Mouse (Mus musculus): ENCODE measurements around the gene Zfp263. TPM values are rescaled to one million over a fixed set of nuclear protein-coding genes. Genes with fewer than 3 reads are reported as not detected.
A peak's percentile ranks its signal among the peaks of the same experiment; 100 is the strongest.

Zfp263 gene
- total RNA-seq (2015; ENCODE audit: low replicate concordance) = 5.4 and 7.5 TPM in 2 replicates
- 5.6 and 6.5 TPM in 2 replicates for total RNA-seq (2017; ENCODE audit: low replicate concordance)

- peak; percentile 95 for ATAC-seq (replicated peaks; ENCODE audit: low FRiP score, poor library complexity, severe bottlenecking)
Observed at GRCm38 (mm10) chr16:3743503-3744185, at the start of gene Zfp263. Zfp263 (plus strand) TSS chr16:3744093.

- ATAC-seq (replicated peaks; ENCODE audit: low FRiP score, poor library complexity, severe bottlenecking) = no peak
Observed at GRCm38 (mm10) chr16:3699281-3699680, 44.6 kb upstream of the Zfp263 start.

GRCm38 (mm10) chr16:3700893-3701292 is 43.0 kb upstream of the Zfp263 start:
- no peak for ATAC-seq (replicated peaks; ENCODE audit: low FRiP score, poor library complexity, severe bottlenecking)

- ATAC-seq (replicated peaks; ENCODE audit: low FRiP score, poor library complexity, severe bottlenecking) = no peak
Observed at GRCm38 (mm10) chr16:3706680-3707079, 37.2 kb upstream of the Zfp263 start.

GRCm38 (mm10) chr16:3714731-3715130 is 29.2 kb upstream of the Zfp263 start:
- ATAC-seq (replicated peaks; ENCODE audit: low FRiP score, poor library complexity, severe bottlenecking) = no peak

- ATAC-seq (replicated peaks; ENCODE audit: low FRiP score, poor library complexity, severe bottlenecking) = no peak
Observed at GRCm38 (mm10) chr16:3717980-3718379, 25.9 kb upstream of the Zfp263 start, which contains the start of gene Mefv. Mefv (minus strand) TSS chr16:3718097.

- ATAC-seq (replicated peaks; ENCODE audit: low FRiP score, poor library complexity, severe bottlenecking) = no peak
Observed at GRCm38 (mm10) chr16:3723231-3723630, 20.7 kb upstream of the Zfp263 start.

GRCm38 (mm10) chr16:3727980-3728720 is 15.7 kb upstream of the Zfp263 start:
- no peak for ATAC-seq (replicated peaks; ENCODE audit: low FRiP score, poor library complexity, severe bottlenecking)

GRCm38 (mm10) chr16:3732612-3733011 is 11.3 kb upstream of the Zfp263 start:
- no peak for ATAC-seq (replicated peaks; ENCODE audit: low FRiP score, poor library complexity, severe bottlenecking)

GRCm38 (mm10) chr16:3733198-3733732 is 10.6 kb upstream of the Zfp263 start:
- ATAC-seq (replicated peaks; ENCODE audit: low FRiP score, poor library complexity, severe bottlenecking) = no peak

GRCm38 (mm10) chr16:3742466-3742865 is 1.4 kb upstream of the Zfp263 start:
- no peak for ATAC-seq (replicated peaks; ENCODE audit: low FRiP score, poor library complexity, severe bottlenecking)

- ATAC-seq (replicated peaks; ENCODE audit: low FRiP score, poor library complexity, severe bottlenecking) = peak; percentile 59
Observed at GRCm38 (mm10) chr16:3744186-3744700, 350 bp downstream of the Zfp263 start.

GRCm38 (mm10) chr16:3745656-3746055 is 1.8 kb downstream of the Zfp263 start:
- ATAC-seq (replicated peaks; ENCODE audit: low FRiP score, poor library complexity, severe bottlenecking) = no peak

- ATAC-seq (replicated peaks; ENCODE audit: low FRiP score, poor library complexity, severe bottlenecking) = no peak
Observed at GRCm38 (mm10) chr16:3748976-3749375, 5.1 kb downstream of the Zfp263 start.

GRCm38 (mm10) chr16:3771603-3772002 is 27.7 kb downstream of the Zfp263 start:
- no peak for ATAC-seq (replicated peaks; ENCODE audit: low FRiP score, poor library complexity, severe bottlenecking)

GRCm38 (mm10) chr16:3776365-3776764 is 32.5 kb downstream of the Zfp263 start:
- ATAC-seq (replicated peaks; ENCODE audit: low FRiP score, poor library complexity, severe bottlenecking) = no peak

GRCm38 (mm10) chr16:3777986-3778385 is 34.1 kb downstream of the Zfp263 start:
- ATAC-seq (replicated peaks; ENCODE audit: low FRiP score, poor library complexity, severe bottlenecking) = no peak

- no peak for ATAC-seq (replicated peaks; ENCODE audit: low FRiP score, poor library complexity, severe bottlenecking)
Observed at GRCm38 (mm10) chr16:3781237-3781636, 37.3 kb downstream of the Zfp263 start.

- ATAC-seq (replicated peaks; ENCODE audit: low FRiP score, poor library complexity, severe bottlenecking) = no peak
Observed at GRCm38 (mm10) chr16:3788394-3788793, 44.5 kb downstream of the Zfp263 start.
